In genomic region chr1:151103522-151104037, GRCm38 (mm10) we compare ENCODE assay signal across 11 mouse cellular contexts.
DNase-seq lines count a peak whose midpoint lies in the region; ATAC-seq lines count a peak whose summit lies in the region.
"Had no signal": no experiment of that assay in that cellular context is flagged by ENCODE, and none has a peak within 500 bp of the region (broad histone marks: within the 10 kb centered on the region; RNA-seq: fewer than 3 reads in every experiment).

No protein-coding gene starts in this region.

- H3K27me3 ChIP-seq in heart, embryonic 11.5 days (ENCODE audit: control insufficient read depth, insufficient read depth, low read length), result no peaks in the 10 kb centered on the region
- H3K27me3 ChIP-seq in midbrain, embryonic 11.5 days (ENCODE audit: control insufficient read depth, insufficient read depth, low read length), result no peaks in the 10 kb centered on the region
- H3K27me3 ChIP-seq in midbrain, embryonic 16.5 days (ENCODE audit: control insufficient read depth, insufficient read depth, low read depth, low read length), result no peaks in the 10 kb centered on the region
- no peaks in the 10 kb centered on the region for H3K27me3 ChIP-seq in heart, embryonic 13.5 days (replicated peaks)
- no peaks in the 10 kb centered on the region for H3K27me3 ChIP-seq in stomach, embryonic 15.5 days (replicated peaks)

- no peak for ATAC-seq in heart, embryonic 11.5 days (replicated peaks; ENCODE audit: insufficient number of reproducible peaks, low FRiP score, low TSS enrichment)
- no peak for ATAC-seq in midbrain, embryonic 11.5 days (ENCODE audit: low FRiP score)
- no peak for ATAC-seq in midbrain, embryonic 16.5 days
- no peak for ATAC-seq in heart, embryonic 13.5 days (ENCODE audit: extremely low read depth, insufficient number of reproducible peaks, low FRiP score, low TSS enrichment)
- no peak for ATAC-seq in stomach, embryonic 15.5 days (ENCODE audit: insufficient read depth, low FRiP score, low read depth)

- WGBS in heart, embryonic 11.5 days (ENCODE audit: insufficient replicate concordance), result 70% methylated on average over 6 of the region's 6 CpGs
- WGBS in midbrain, embryonic 11.5 days, result 82% methylated on average over 6 of the region's 6 CpGs
- whole genome bisulfite sequencing in midbrain, embryonic 16.5 days, result 58% methylated on average over 6 of the region's 6 CpGs
- 62% methylated on average over 6 of the region's 6 CpGs for WGBS in heart, embryonic 13.5 days
- WGBS in stomach, embryonic 15.5 days, result 38% methylated on average over 6 of the region's 6 CpGs

- H3K9ac ChIP-seq in heart, embryonic 11.5 days (ENCODE audit: low read depth, low read length), result no peak overlapping the region
- H3K9ac ChIP-seq in midbrain, embryonic 11.5 days (ENCODE audit: low read length), result no peak overlapping the region
- no peak overlapping the region for H3K9ac ChIP-seq in midbrain, embryonic 16.5 days (ENCODE audit: low read depth, low read length)
- H3K9ac ChIP-seq in heart, embryonic 13.5 days, result no peak overlapping the region
- H3K9ac ChIP-seq in stomach, embryonic 15.5 days, result no peak overlapping the region

- peaks cover 4% of the 10 kb centered on the region for H3K4me1 ChIP-seq in heart, embryonic 11.5 days (ENCODE audit: control insufficient read depth, insufficient read depth, low read length)
- no peaks in the 10 kb centered on the region for H3K4me1 ChIP-seq in midbrain, embryonic 11.5 days (ENCODE audit: control insufficient read depth, insufficient read depth, low read length)
- H3K4me1 ChIP-seq in midbrain, embryonic 16.5 days (ENCODE audit: control insufficient read depth, insufficient read depth, low read length), result no peaks in the 10 kb centered on the region
- peaks cover 35% of the 10 kb centered on the region for H3K4me1 ChIP-seq in heart, embryonic 13.5 days
- peaks cover 12% of the 10 kb centered on the region; the same call in 1 of the 2 replicates for H3K4me1 ChIP-seq in stomach, embryonic 15.5 days

- H3K4me2 ChIP-seq in heart, embryonic 11.5 days, result no peak overlapping the region
- no peak overlapping the region for H3K4me2 ChIP-seq in midbrain, embryonic 11.5 days
- H3K4me2 ChIP-seq in midbrain, embryonic 16.5 days (ENCODE audit: low read length), result no peak overlapping the region
- no peak overlapping the region for H3K4me2 ChIP-seq in heart, embryonic 13.5 days
- H3K4me2 ChIP-seq in stomach, embryonic 15.5 days, result peak overlapping the region; percentile 34; the same call in 1 of the 2 replicates

- no peaks in the 10 kb centered on the region for H3K9me3 ChIP-seq in heart, embryonic 11.5 days (replicated peaks; ENCODE audit: control insufficient read depth, low read length)
- H3K9me3 ChIP-seq in midbrain, embryonic 11.5 days (ENCODE audit: control insufficient read depth, low read length), result no peaks in the 10 kb centered on the region
- H3K9me3 ChIP-seq in midbrain, embryonic 16.5 days (replicated peaks; ENCODE audit: control insufficient read depth, low read length, poor library complexity, severe bottlenecking), result no peaks in the 10 kb centered on the region
- no peaks in the 10 kb centered on the region for H3K9me3 ChIP-seq in heart, embryonic 13.5 days
- H3K9me3 ChIP-seq in stomach, embryonic 15.5 days, result no peaks in the 10 kb centered on the region

- no peak overlapping the region for H3K4me3 ChIP-seq in heart, embryonic 11.5 days (ENCODE audit: low read depth, low read length)
- no peak overlapping the region for H3K4me3 ChIP-seq in midbrain, embryonic 11.5 days (ENCODE audit: low read depth, low read length)
- no peak overlapping the region for H3K4me3 ChIP-seq in midbrain, embryonic 16.5 days (ENCODE audit: low read depth, low read length)
- H3K4me3 ChIP-seq in heart, embryonic 13.5 days, result no peak overlapping the region
- H3K4me3 ChIP-seq in stomach, embryonic 15.5 days (replicated peaks), result no peak overlapping the region

- H3K36me3 ChIP-seq in heart, embryonic 11.5 days (ENCODE audit: control insufficient read depth, insufficient read depth, low read length), result no peaks in the 10 kb centered on the region
- no peaks in the 10 kb centered on the region for H3K36me3 ChIP-seq in midbrain, embryonic 11.5 days (ENCODE audit: control insufficient read depth, insufficient read depth, low read length)
- no peaks in the 10 kb centered on the region for H3K36me3 ChIP-seq in midbrain, embryonic 16.5 days (ENCODE audit: control insufficient read depth, insufficient read depth, low read length)
- H3K36me3 ChIP-seq in heart, embryonic 13.5 days, result no peaks in the 10 kb centered on the region
- H3K36me3 ChIP-seq in stomach, embryonic 15.5 days, result no peaks in the 10 kb centered on the region

- peak; percentile 34 for DNase-seq in heart, adult 8-10 months (ENCODE audit: low spot score)
- peak; percentile 72 for DNase-seq in midbrain, embryonic 11.5 days (ENCODE audit: low spot score, missing footprints)
- no peak for DNase-seq in c-Kit-positive CD71-positive TER-119-positive erythroid progenitor cells, embryonic 14.5 days (ENCODE audit: low spot score)
- no peak for DNase-seq in right cerebral cortex, postnatal 4 days
- DNase-seq: gastrocnemius, postnatal 14 days; spleen, adult 18-20 months; thymus, postnatal 25 days had no signal

- no peak overlapping the region for H3K27ac ChIP-seq in heart, embryonic 11.5 days (ENCODE audit: low read depth, low read length)
- H3K27ac ChIP-seq in midbrain, embryonic 11.5 days (ENCODE audit: low read depth, low read length), result no peak overlapping the region
- H3K27ac ChIP-seq in midbrain, embryonic 16.5 days (ENCODE audit: low read length), result no peak overlapping the region
- peak overlapping the region; percentile 71 for H3K27ac ChIP-seq in heart, embryonic 13.5 days (replicated peaks)
- H3K27ac ChIP-seq in stomach, embryonic 15.5 days, result peak overlapping the region; percentile 65; the same call in 1 of the 2 replicates

Comparison
In these comparisons a context has a peak if more than half of its experiments do, and no peak if none do; other contexts are left out.
1. H3K27ac ChIP-seq: peak in heart, embryonic 13.5 days (single experiment) and stomach, embryonic 15.5 days (single experiment); none in heart, embryonic 11.5 days (single experiment), midbrain, embryonic 11.5 days (single experiment) and midbrain, embryonic 16.5 days (single experiment).
2. DNase-seq: peak in heart, adult 8-10 months (single experiment) and midbrain, embryonic 11.5 days (single experiment); none in c-Kit-positive CD71-positive TER-119-positive erythroid progenitor cells, embryonic 14.5 days (single experiment) and right cerebral cortex, postnatal 4 days (single experiment).